Mouse (Mus musculus) brain, embryonic 14.5 days (tissue): ENCODE results near the gene Atp2c2.

Experiments
- CTCF ChIP-seq: fragments of 200-500 bp; IDR thresholded peaks from 2 replicates; pipeline ENCODE4 v1.5.1; 2012; ENCODE audit warnings: inconsistent platforms, mild to moderate bottlenecking, moderate library complexity, borderline replicate concordance; ENCODE audit not compliant: insufficient read depth, insufficient read length; ENCODE audit errors: extremely low read depth
- POLR2A ChIP-seq: fragments of 200-500 bp; IDR thresholded peaks from 2 replicates; pipeline ENCODE4 v1.6.1; 2012; ENCODE audit warnings: mild to moderate bottlenecking, inconsistent platforms, borderline replicate concordance; ENCODE audit not compliant: poor library complexity, insufficient read depth, insufficient read length, severe bottlenecking; ENCODE audit errors: extremely low read depth

DNA sequence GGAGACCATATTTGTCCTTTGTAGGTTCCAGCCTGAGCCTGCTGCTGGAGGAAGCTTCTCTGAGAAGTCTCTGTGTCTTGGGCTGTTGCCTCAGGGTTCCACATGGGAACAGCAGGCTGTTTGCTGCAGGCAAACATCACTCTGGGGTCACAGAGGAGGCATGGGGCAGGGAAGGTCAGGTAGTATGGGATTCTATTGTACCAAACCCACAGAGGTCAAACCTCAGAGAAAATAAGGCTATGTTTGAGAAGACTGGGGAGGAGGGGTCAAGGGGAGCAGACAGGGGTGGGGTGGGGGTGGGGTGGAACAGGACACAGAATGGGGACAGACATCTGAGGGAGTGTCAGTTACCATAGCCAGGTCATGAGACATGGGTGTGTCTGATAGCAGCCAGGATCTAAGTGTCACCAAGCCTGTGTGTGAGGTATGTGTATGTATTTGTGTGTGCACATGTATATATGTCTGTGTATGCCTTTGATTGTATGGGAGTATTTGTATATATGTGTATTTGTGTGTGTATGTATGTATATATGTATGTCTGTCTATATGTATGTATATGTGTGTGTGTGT is 17.0 kb downstream of the Atp2c2 start:
- TF ChIP-seq CTCF (no peak), POLR2A (no peak)
